Mouse (Mus musculus): ENCODE data around the gene Ikzf4. TPM values are rescaled to one million over a fixed set of nuclear protein-coding genes. Genes with fewer than 3 reads are reported as not detected.

Ikzf4 gene
- polyA plus RNA-seq, 1 experiment: 0.04 TPM

DNA sequence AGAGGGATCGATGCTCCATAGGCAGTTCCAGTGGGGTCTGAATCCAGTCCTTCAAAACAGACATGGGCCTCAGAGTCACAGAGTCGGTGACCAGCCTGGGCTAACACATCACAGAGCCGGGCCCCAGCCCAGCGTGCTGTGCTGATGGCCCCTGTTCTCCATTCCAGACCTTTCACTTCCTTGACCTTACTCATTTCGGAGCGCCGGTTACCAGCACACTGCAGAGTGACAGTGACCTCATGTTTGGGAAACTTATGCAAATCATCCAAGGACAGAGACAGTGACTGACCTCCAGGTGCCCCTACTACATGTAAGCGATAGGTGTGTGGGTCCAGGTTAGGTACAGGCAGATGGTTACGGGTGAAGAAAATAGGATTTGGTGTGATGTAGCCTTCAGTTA is 25.4 kb upstream of the Ikzf4 start:
- TF ChIP-seq USF1 (IDR thresholded peaks at IDR 0.05; ENCODE audit: low read depth): no peak
- TF ChIP-seq SRF (IDR thresholded peaks at IDR 0.05; ENCODE audit: control insufficient read depth, insufficient read length, low read depth): no peak
- no peak for TF ChIP-seq MYOD1 (IDR thresholded peaks at IDR 0.05; ENCODE audit: control insufficient read depth in 1 of 3, insufficient read length in 2 of 3, low read depth in 2 of 3)
- no peak for TF ChIP-seq TCF12 (IDR thresholded peaks at IDR 0.05; ENCODE audit: insufficient read depth, poor library complexity, severe bottlenecking)
- TF ChIP-seq POLR2AphosphoS2 (IDR thresholded peaks at IDR 0.05; ENCODE audit: insufficient read length, low read depth): no peak
- no peak for TF ChIP-seq MYOG (IDR thresholded peaks at IDR 0.05; ENCODE audit: control insufficient read depth in 1 of 3, insufficient read depth in 1 of 3, insufficient read length in 2 of 3, low read depth in 2 of 3)
- no peak for TF ChIP-seq MAX (IDR thresholded peaks at IDR 0.05; ENCODE audit: low read depth)
- TF ChIP-seq REST (IDR thresholded peaks at IDR 0.05; ENCODE audit: insufficient read depth, insufficient read length): no peak
- TF ChIP-seq E2F4 (IDR thresholded peaks at IDR 0.05; ENCODE audit: insufficient read depth): no peak
- TF ChIP-seq TCF3 (IDR thresholded peaks at IDR 0.05; ENCODE audit: insufficient read length, low read depth): no peak
- TF ChIP-seq POLR2A (IDR thresholded peaks at IDR 0.05; ENCODE audit: insufficient read length, low read depth): no peak
- TF ChIP-seq CEBPB (IDR thresholded peaks at IDR 0.05; ENCODE audit: insufficient read depth, poor library complexity, severe bottlenecking): no peak
- H3ac ChIP-seq (ENCODE audit: control insufficient read depth, insufficient read length): no peak overlapping the region
- H3K79me2 ChIP-seq (ENCODE audit: control insufficient read depth, insufficient read depth): no peaks in the 10 kb centered on the region
- no peak overlapping the region for H3K4me2 ChIP-seq (ENCODE audit: low read depth)
- H3K4me3 ChIP-seq: no peak overlapping the region
- H3K27me3 ChIP-seq (ENCODE audit: control insufficient read depth, insufficient read depth, insufficient read length): no peaks in the 10 kb centered on the region
- H3K36me3 ChIP-seq (ENCODE audit: control insufficient read depth, insufficient read depth): peaks cover 2% of the 10 kb centered on the region

DNA sequence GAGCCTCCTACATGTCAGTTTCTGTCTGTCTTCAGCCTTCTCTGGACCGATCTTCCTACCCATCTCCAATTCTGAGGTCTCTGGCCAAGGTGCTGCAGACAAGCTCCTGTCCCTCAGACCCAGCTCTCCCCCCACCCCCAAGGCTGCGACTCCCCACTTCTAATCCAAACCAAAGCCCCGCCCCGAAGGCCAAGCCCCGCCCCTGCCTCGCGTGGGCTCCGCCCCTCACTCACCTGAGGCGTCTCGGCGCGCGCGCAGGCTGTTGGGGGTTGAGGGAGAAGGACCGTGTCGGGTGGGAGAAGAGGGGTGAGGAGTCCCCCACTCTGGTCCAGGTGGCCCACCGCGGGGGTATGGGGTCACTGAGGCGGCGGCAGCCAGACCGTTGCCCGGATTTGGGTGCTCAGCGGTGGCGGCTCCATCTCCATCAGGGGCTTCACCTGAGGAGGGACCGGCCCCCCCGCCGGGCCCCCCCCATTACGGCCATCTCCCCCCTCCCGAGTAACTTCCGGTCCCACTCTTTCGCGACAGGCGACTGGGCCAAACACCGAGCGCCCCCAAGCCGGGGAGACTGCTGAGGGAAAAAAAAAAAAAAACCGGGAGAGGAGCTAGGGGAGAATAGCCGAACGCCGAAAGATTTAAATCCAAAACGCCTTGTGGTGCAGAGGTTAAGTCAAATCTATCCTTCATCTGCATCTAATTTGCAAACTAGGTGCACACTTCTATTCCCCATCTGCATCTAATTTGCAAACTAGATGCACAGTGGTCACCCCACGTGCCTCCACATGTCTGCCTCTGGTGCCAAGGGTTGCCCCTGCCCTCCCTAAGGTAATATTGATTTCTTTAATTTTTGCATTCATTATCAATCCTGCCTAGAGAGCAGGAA is 23.2 kb upstream of the Ikzf4 start:
- TF ChIP-seq MAX (IDR thresholded peaks at IDR 0.05; ENCODE audit: low read depth) (no peak), E2F4 (IDR thresholded peaks at IDR 0.05; ENCODE audit: insufficient read depth) (no peak)
- H3K27me3 ChIP-seq (ENCODE audit: control insufficient read depth, insufficient read depth, insufficient read length): no peaks in the 10 kb centered on the region
- H3ac ChIP-seq (ENCODE audit: control insufficient read depth, insufficient read length): no peak overlapping the region
- no peak overlapping the region for H3K4me3 ChIP-seq
- H3K36me3 ChIP-seq (ENCODE audit: control insufficient read depth, insufficient read depth): no peaks in the 10 kb centered on the region
- H3K4me2 ChIP-seq (ENCODE audit: low read depth): no peak overlapping the region
- no peaks in the 10 kb centered on the region for H3K79me2 ChIP-seq (ENCODE audit: control insufficient read depth, insufficient read depth)

- H3K4me2 ChIP-seq (ENCODE audit: low read depth): no peak overlapping the region
- H3K36me3 ChIP-seq (ENCODE audit: control insufficient read depth, insufficient read depth): no peaks in the 10 kb centered on the region
- TF ChIP-seq TCF12 (IDR thresholded peaks at IDR 0.05; ENCODE audit: insufficient read depth, poor library complexity, severe bottlenecking): no peak
- no peak for TF ChIP-seq POLR2AphosphoS2 (IDR thresholded peaks at IDR 0.05; ENCODE audit: insufficient read length, low read depth)
- no peak for TF ChIP-seq MYOG (IDR thresholded peaks at IDR 0.05; ENCODE audit: control insufficient read depth in 1 of 3, insufficient read depth in 1 of 3, insufficient read length in 2 of 3, low read depth in 2 of 3)
- no peak for TF ChIP-seq TCF3 (IDR thresholded peaks at IDR 0.05; ENCODE audit: insufficient read length, low read depth)
- H3K4me3 ChIP-seq: no peak overlapping the region
- no peak overlapping the region for H3ac ChIP-seq (ENCODE audit: control insufficient read depth, insufficient read length)
- no peaks in the 10 kb centered on the region for H3K79me2 ChIP-seq (ENCODE audit: control insufficient read depth, insufficient read depth)
- H3K27me3 ChIP-seq (ENCODE audit: control insufficient read depth, insufficient read depth, insufficient read length): no peaks in the 10 kb centered on the region
These were observed 20.0 kb upstream of the Ikzf4 start for GRCm38 (mm10) chr10:128665806-128666205.

DNA sequence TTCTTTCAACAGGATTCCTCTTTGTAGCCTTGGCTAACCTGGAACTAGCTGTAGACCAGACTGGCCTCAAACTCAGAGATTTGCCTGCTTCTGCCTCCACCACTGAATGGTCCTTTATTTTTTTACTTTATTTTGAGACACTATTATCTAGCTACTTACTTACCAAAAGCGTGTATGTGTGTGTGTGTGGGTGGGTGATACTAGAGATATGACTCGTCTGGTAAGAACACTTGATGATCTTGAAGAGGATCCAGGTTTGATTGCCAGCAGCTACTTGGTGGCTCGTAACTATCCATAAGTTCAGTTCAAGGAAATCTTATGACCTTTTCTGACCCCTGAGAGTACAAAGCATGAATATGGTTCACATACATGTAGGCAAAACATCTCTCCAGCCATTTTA is 19.5 kb upstream of the Ikzf4 start:
- H3K79me2 ChIP-seq (ENCODE audit: control insufficient read depth, insufficient read depth): no peaks in the 10 kb centered on the region
- H3K4me2 ChIP-seq (ENCODE audit: low read depth): no peak overlapping the region
- no peaks in the 10 kb centered on the region for H3K36me3 ChIP-seq (ENCODE audit: control insufficient read depth, insufficient read depth)
- no peak overlapping the region for H3ac ChIP-seq (ENCODE audit: control insufficient read depth, insufficient read length)
- TF ChIP-seq REST (IDR thresholded peaks at IDR 0.05; ENCODE audit: insufficient read depth, insufficient read length) (no peak), CEBPB (IDR thresholded peaks at IDR 0.05; ENCODE audit: insufficient read depth, poor library complexity, severe bottlenecking) (no peak), MYOG (IDR thresholded peaks at IDR 0.05; ENCODE audit: control insufficient read depth in 1 of 3, insufficient read depth in 1 of 3, insufficient read length in 2 of 3, low read depth in 2 of 3) (no peak), TCF12 (IDR thresholded peaks at IDR 0.05; ENCODE audit: insufficient read depth, poor library complexity, severe bottlenecking) (no peak), USF1 (IDR thresholded peaks at IDR 0.05; ENCODE audit: low read depth) (no peak), SRF (IDR thresholded peaks at IDR 0.05; ENCODE audit: control insufficient read depth, insufficient read length, low read depth) (no peak), MYOD1 (IDR thresholded peaks at IDR 0.05; ENCODE audit: control insufficient read depth in 1 of 3, insufficient read length in 2 of 3, low read depth in 2 of 3) (no peak), POLR2A (IDR thresholded peaks at IDR 0.05; ENCODE audit: insufficient read length, low read depth) (no peak), E2F4 (IDR thresholded peaks at IDR 0.05; ENCODE audit: insufficient read depth) (no peak), POLR2AphosphoS2 (IDR thresholded peaks at IDR 0.05; ENCODE audit: insufficient read length, low read depth) (no peak), TCF3 (IDR thresholded peaks at IDR 0.05; ENCODE audit: insufficient read length, low read depth) (no peak), MAX (IDR thresholded peaks at IDR 0.05; ENCODE audit: low read depth) (no peak)
- H3K27me3 ChIP-seq (ENCODE audit: control insufficient read depth, insufficient read depth, insufficient read length): no peaks in the 10 kb centered on the region
- no peak overlapping the region for H3K4me3 ChIP-seq

DNA sequence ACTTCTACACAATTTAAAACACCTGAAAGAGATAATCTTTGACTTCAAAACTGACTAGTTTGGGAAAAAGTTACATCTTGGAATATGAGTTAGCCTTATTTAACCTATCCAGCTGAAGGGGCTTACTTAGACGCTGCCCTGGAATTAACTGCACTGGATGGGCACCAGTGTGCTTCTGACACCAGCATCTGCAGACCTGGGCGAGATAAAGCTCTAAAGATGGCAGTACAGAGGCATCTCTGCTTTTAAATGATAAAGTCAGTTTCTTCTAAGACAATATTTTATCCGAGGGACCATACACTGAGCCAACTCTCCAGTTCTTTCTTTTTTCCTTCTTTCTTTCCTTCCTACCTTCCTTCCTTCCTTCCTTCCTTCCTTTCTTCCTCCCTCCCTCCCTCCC is 19.0 kb upstream of the Ikzf4 start:
- Histone ChIP-seq H3K27me3 (ENCODE audit: control insufficient read depth, insufficient read depth, insufficient read length) (no peaks in the 10 kb centered on the region), H3K4me3 (no peak overlapping the region), H3K79me2 (ENCODE audit: control insufficient read depth, insufficient read depth) (no peaks in the 10 kb centered on the region), H3K4me2 (ENCODE audit: low read depth) (no peak overlapping the region), H3K36me3 (ENCODE audit: control insufficient read depth, insufficient read depth) (no peaks in the 10 kb centered on the region), H3ac (ENCODE audit: control insufficient read depth, insufficient read length) (no peak overlapping the region)
- TF ChIP-seq USF1 (IDR thresholded peaks at IDR 0.05; ENCODE audit: low read depth) (no peak), TCF12 (IDR thresholded peaks at IDR 0.05; ENCODE audit: insufficient read depth, poor library complexity, severe bottlenecking) (no peak), MAX (IDR thresholded peaks at IDR 0.05; ENCODE audit: low read depth) (no peak), POLR2AphosphoS2 (IDR thresholded peaks at IDR 0.05; ENCODE audit: insufficient read length, low read depth) (no peak), REST (IDR thresholded peaks at IDR 0.05; ENCODE audit: insufficient read depth, insufficient read length) (no peak), TCF3 (IDR thresholded peaks at IDR 0.05; ENCODE audit: insufficient read length, low read depth) (no peak)

Data from myocyte (in vitro differentiated cells).